Mouse (Mus musculus): ENCODE measurements around the gene Gm20388. TPM values are rescaled to one million over a fixed set of nuclear protein-coding genes. Genes with fewer than 3 reads are reported as not detected.

The Gm20388 gene
- total RNA-seq (2021): 10 to 100 TPM; 10.3 to 10.6 TPM

DNA sequence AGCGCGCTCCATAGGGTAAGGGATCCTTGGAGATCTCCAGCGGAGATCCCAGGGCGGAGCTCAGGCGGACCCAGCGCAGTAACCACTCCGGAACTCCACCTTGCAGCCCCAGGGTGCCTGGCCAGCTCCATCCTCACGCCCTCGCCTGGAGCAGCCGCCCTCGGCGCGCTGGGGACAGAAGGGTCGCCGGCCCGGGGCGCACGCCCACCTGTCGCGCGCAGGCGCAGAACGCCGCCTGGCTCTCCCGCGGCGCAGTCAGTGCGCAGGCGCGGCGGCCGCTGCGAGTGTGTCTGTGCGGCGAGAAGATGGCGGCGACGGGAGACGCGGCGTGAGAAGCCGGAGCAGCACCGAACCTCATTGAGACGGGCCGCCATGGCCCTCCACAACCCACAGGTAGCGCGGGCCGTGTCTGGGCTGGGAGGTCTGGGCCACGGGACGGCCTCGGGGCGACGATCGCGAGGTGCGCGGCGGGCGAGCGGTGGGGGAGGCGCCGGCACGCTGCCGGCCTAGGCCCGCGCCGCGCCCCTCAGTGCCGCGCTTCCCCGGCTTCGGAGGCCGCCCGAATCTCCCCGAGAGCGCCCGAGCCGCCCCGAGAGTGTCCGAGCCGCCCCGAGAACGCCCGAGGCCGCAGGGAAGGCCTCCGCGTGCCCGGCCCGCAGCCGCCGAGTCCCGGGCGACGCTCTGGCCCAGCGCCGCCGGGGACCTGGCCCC lies at the start of gene Gm20388:
Gene Gm20388 (plus strand): TSS at position 295 of the 711 bp plus-strand sequence.
- intact Hi-C loops (cut with DNase I): no loop called here
- DNase-seq (ENCODE audit: low spot score in 2 of 2): peak; percentile 94 to 95

DNA sequence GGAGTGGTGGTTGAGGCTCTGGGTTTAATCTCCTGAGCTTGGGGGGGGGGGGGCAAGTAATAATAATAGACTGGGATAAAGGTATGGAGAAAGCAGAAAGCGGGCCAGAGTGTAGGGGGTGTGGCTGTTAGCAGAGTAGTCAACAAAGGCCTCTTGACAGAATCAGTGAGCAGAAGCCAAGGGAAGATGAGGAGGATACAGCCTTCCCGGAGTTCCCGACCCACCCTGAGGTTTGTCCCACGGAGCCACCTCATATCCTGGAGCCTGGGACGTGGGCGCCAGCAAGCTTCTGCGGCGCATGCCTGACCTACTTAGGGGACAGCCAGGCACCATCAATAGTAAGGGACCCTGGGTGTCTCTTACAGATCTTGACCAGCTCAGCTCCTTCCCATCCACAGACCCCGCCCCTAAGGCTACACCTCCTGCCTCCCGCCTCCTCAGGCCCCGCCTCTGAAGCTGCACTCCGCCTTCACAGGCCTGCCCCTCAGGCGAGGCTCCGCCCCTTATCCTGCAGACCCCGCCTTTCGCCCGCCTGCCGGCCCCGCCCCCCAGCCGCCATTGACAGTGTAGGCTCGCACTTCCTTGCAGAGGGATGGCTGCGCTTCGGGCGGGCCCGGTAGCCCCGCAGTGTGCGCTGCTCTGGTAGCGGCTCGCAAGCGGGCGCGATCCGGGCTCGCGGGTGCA lies 48.8 kb upstream of the Gm20388 start, which contains the start of gene Klhl36:
Gene Klhl36 (plus strand): TSS at position 561 of the 684 bp plus-strand sequence.
- intact Hi-C loops (cut with DNase I): no loop called here
- DNase-seq (ENCODE audit: low spot score in 2 of 2): peak; percentile 93

DNA sequence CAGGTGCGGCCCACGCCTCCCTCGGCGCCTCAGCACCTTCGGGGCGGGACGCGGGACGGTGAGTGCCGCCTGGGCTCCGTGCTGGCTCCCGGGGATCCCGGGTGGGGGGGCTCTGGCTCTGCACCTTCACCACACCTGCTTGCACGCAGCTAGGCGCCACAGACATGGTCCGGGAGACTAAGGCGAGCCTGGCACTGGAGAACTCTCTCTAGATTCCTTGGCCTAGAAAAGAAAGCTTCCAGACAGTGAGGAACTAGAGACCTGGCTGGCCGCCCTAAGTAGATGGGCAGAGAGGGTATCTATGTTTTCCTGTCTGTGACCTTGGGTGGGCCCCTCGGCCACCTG lies 48.3 kb upstream of the Gm20388 start:
- DNase-seq (ENCODE audit: low spot score in 2 of 2): no peak
- intact Hi-C loops (cut with DNase I): no loop called here

DNA sequence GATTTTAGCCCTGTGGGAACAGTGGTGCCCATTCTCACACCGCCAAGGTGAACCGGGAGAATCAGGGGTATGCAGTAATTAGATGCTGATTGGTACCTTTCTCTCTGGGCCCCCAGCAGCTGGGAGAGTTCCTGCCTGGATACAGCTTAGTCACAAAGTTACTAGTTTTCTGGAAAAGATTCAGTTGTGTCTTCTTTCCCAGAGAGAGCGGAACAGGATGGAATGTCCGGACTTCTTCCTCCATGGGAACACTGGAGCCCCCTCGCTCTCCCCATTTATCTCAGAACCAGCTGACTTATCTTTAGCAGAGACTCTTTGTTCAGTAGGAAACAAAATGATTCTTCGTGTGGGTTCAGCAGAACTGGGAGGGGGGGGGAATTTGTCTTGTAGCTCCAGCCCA lies 47.9 kb upstream of the Gm20388 start:
- intact Hi-C loops (cut with DNase I): no loop called here
- DNase-seq (ENCODE audit: low spot score in 2 of 2): no peak

GRCm38 (mm10) chr8:119869616-119870015 lies 41.0 kb upstream of the Gm20388 start:
- no peak for DNase-seq (ENCODE audit: low spot score in 2 of 2)
- intact Hi-C loops (cut with DNase I): no loop called here

GRCm38 (mm10) chr8:119873181-119873580 lies 37.5 kb upstream of the Gm20388 start:
- intact Hi-C loops (cut with DNase I): no loop called here
- DNase-seq (ENCODE audit: low spot score in 2 of 2): no peak

- no peak for DNase-seq (ENCODE audit: low spot score in 2 of 2)
- intact Hi-C loops (cut with DNase I): no loop called here
Observed at GRCm38 (mm10) chr8:119881301-119881700, 29.3 kb upstream of the Gm20388 start.

- intact Hi-C loops (cut with DNase I): no loop called here
- DNase-seq (ENCODE audit: low spot score in 2 of 2): no peak
Observed at GRCm38 (mm10) chr8:119881917-119882316, 28.7 kb upstream of the Gm20388 start.

DNA sequence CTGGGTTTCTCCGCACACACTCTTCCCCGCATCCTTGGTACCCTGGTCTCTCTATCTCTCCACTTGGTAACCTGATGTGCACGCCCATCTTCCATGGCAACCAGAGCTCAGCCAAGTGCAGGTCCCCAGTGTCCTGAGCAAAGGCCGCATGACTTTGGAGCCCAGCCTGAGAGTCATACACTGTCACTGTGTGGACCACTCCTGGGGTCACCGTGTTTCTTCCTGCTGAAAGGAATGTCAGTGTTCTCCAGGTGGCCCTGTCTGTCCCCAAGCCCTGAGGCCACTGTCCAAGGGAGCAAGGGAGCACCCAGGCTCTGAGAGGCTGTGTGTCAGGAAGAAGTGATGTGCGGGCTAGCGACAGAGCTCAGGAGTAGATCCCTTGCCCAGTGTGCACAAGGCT lies 27.4 kb upstream of the Gm20388 start:
- DNase-seq (ENCODE audit: low spot score in 2 of 2): no peak
- intact Hi-C loops (cut with DNase I): no loop called here

DNA sequence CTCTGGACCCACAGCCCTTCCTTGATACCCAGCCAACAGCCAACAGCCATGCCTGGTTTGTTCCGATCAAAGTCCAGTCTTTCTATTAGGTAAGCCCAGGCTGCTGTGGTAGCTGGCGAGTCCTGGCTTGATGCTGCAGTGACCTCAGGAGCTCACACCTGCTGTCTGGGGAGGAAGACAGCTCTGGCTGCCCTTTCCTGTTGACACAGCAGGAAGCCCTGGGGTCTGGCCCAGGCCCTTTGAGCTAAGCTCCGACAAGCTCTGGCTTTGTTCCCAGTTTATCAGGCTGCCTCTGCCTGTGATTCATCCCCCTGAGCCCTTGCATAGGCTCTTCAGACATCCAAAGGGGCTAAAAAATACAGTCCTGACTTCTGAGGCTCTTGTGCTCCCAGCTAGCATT lies 25.0 kb upstream of the Gm20388 start:
- DNase-seq (ENCODE audit: low spot score in 2 of 2): no peak
- intact Hi-C loops (cut with DNase I): no loop called here

DNA sequence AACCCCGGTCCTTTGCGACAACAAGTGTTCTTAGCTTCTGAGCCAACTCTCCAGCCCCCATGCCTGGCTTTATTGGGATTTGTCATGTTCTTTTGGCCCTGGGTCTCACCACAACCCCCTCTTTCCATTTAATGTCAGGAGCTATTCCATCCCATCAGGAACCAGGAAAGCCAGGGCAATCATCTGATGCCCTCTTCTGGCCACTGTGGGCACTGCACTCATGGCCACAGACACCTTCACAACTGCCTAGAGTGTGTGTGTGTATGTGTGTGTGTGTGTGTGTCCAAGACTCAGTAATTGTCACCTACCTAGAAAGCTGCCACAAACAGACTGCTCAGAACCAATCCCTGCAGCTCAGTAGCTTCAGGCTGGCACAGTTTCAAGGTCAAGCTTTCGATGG lies 23.5 kb upstream of the Gm20388 start:
- DNase-seq (ENCODE audit: low spot score in 2 of 2): no peak
- intact Hi-C loops (cut with DNase I): no loop called here

DNA sequence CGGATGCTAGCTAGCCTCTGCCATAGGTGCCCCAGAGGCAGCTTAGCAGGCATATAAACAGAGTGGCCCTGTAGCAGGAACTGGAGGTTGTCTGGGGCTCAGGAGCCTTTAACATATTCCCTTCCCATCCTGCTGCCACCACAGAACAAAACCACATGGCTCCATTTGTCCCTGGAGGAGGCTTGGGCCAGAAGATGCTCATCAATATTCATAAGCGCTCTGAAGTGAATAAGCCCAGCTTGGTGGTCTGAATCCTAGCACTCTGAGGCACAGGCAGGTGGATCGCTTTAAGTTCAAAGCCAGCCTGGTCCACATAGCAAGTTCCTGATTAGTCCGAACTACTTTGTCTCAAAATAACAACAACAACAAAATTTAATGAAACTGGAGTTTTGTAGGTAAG lies 22.6 kb upstream of the Gm20388 start:
- DNase-seq (ENCODE audit: low spot score in 2 of 2): no peak

GRCm38 (mm10) chr8:119897069-119897468 lies 13.6 kb upstream of the Gm20388 start:
- no peak for DNase-seq (ENCODE audit: low spot score in 2 of 2)
- intact Hi-C loops (cut with DNase I): no loop called here

More for the DNA sequence above, 22.6 kb upstream of the Gm20388 start:
- intact Hi-C loops (cut with DNase I): no loop called here

GRCm38 (mm10) chr8:119897933-119898332 lies 12.7 kb upstream of the Gm20388 start:
- intact Hi-C loops (cut with DNase I): no loop called here
- DNase-seq (ENCODE audit: low spot score in 2 of 2): no peak

- no peak for DNase-seq (ENCODE audit: low spot score in 2 of 2)
- intact Hi-C loops (cut with DNase I): no loop called here
Observed at GRCm38 (mm10) chr8:119901349-119901748, 9.3 kb upstream of the Gm20388 start.

- DNase-seq (ENCODE audit: low spot score in 2 of 2): no peak
- intact Hi-C loops (cut with DNase I): no loop called here
Observed at GRCm38 (mm10) chr8:119901952-119902351, 8.7 kb upstream of the Gm20388 start.

DNA sequence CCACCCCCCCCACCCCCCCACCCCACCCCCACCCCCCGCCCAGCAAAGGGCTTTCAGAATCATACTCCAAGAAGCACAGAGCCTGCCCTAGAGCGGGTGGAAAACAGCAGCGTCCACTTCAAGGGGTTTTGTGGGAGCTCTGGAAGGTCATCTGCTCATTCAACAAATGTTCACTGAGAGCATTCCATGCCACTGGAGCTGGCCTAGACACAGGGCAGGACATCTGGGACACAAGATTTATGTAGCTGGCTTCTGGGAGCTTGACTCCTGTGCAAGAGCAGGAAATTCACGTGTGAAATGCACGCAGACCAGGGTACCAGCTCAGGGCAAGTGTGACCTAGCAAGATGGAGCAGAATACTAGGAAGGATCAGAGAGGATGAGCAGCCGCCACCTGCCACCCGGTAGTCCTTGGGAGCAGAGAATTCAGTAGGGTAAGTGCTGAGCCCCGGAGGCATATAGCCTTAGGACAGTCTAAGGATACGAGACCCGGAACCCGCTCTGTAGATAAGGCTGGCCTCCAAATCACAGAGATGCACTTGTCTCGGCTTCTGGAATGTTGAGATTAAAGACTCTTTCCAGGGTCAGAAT lies 6.2 kb upstream of the Gm20388 start:
- no peak for DNase-seq (ENCODE audit: low spot score in 2 of 2)
- intact Hi-C loops (cut with DNase I): no loop called here

DNA sequence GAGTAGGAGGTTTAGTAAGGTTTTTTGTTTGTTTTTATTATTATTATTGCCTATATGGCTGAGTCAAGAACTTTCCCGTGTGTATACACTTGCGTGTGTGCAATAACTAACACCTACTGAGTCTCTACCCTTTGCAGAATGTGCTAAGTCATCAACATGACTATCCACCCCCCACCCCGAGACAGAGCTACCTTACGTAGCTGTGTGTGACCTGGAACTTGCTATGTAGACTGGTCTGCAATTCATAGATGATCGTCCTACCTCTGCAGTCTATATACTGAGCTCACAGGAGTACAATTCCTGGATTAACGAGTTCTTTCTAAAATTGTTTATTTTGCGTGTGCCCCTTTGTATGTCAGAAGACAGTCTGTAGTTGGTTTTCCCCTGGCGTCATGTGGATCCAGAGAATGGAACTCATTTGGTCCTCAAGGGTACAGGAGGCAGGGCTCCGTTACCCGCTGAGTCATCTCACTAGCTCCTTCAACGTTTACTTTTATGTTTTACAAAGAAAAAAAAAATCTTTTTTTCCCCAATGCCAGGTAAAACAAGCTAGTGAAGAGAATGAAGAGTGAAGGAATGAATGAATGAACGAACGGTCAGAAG lies 596 bp upstream of the Gm20388 start, which contains the start of gene Usp10:
Gene Usp10 (plus strand): TSS at position 417 of the 603 bp plus-strand sequence.
- no peak for DNase-seq (ENCODE audit: low spot score in 2 of 2)
- intact Hi-C loops (cut with DNase I): no loop called here

GRCm38 (mm10) chr8:119911258-119911962 lies 769 bp downstream of the Gm20388 start:
- intact Hi-C loops (cut with DNase I): no loop called here
- DNase-seq (ENCODE audit: low spot score in 2 of 2): no peak

- intact Hi-C loops (cut with DNase I): no loop called here
- no peak for DNase-seq (ENCODE audit: low spot score in 2 of 2)
Observed at GRCm38 (mm10) chr8:119912643-119913042, 2.0 kb downstream of the Gm20388 start.
